Mouse (Mus musculus) liver, embryonic 14.5 days (tissue): ENCODE results near the gene Myo1c. TPM values are rescaled to one million over a fixed set of nuclear protein-coding genes. Genes with fewer than 3 reads are reported as not detected.

Experiments
- ATAC-seq: fragments of 200-750 bp; cut with Nextera tagmentation; 2 replicates; pipeline ENCODE4 v1.8.0; 2017; ENCODE audit warnings: moderate number of reproducible peaks, mild to moderate bottlenecking, moderate library complexity; ENCODE audit not compliant: insufficient read depth
- DNase-seq, 3 experiments: peaks; one replicate each; pipeline ENCODE4 v3.0.0-alpha.2; 2012 to 2013; ENCODE audit warnings: low read depth in 3 of 3, low spot score in 3 of 3
- H3K27ac ChIP-seq: fragments of 300-500 bp; sonication (generic); 2 replicates; pipeline ENCODE4 v1.5.1; 2014; ENCODE audit warnings: moderate library complexity, mild to moderate bottlenecking, control low read depth, inconsistent platforms
- H3K27me3 ChIP-seq: fragments of 300-500 bp; sonication (generic); 2 replicates; pipeline ENCODE4 v1.6.1; 2014; ENCODE audit warnings: mild to moderate bottlenecking, low read length, moderate library complexity; ENCODE audit not compliant: control insufficient read depth, insufficient read depth
- H3K36me3 ChIP-seq: fragments of 300-500 bp; sonication (generic); replicated peaks from 2 replicates; pipeline ENCODE4 v1.6.1; 2014; ENCODE audit warnings: low read depth; ENCODE audit not compliant: control insufficient read depth, insufficient read depth
- H3K4me1 ChIP-seq, 2 experiments: fragments of 200-500 bp in 1 of 2; fragments of 300-500 bp in 1 of 2; sonication (generic) in 1 of 2; replicated peaks; 2 replicates each; pipeline ENCODE4 v1.6.1; 2012 to 2014; ENCODE audit warnings: antibody characterized with exemption in 1 of 2, inconsistent platforms in 1 of 2, low read length in 1 of 2; ENCODE audit not compliant: control insufficient read depth in 2 of 2, insufficient read depth in 2 of 2
- H3K4me2 ChIP-seq: fragments of 300-500 bp; sonication (generic); 2 replicates; pipeline ENCODE4 v1.6.1; 2014; ENCODE audit warnings: low read depth, mild to moderate bottlenecking, control low read depth, moderate library complexity
- H3K4me3 ChIP-seq, 2 experiments: fragments of 200-500 bp in 1 of 2; fragments of 300-500 bp in 1 of 2; sonication (generic) in 1 of 2; 2 replicates each; pipeline ENCODE4 v1.5.1; 2012 to 2014; ENCODE audit warnings: low read depth in 2 of 2, low read length in 2 of 2, mild to moderate bottlenecking in 2 of 2, control low read depth in 1 of 2, inconsistent platforms in 1 of 2, moderate library complexity in 1 of 2; ENCODE audit not compliant: insufficient read depth in 1 of 2
- H3K9ac ChIP-seq: fragments of 300-500 bp; sonication (generic); replicated peaks from 2 replicates; pipeline ENCODE4 v1.6.1; 2014; ENCODE audit warnings: mild to moderate bottlenecking, control low read depth, moderate library complexity
- H3K9me3 ChIP-seq: fragments of 300-500 bp; sonication (generic); 2 replicates; pipeline ENCODE4 v1.6.1; 2016; ENCODE audit warnings: low read length, mixed read lengths; ENCODE audit not compliant: control insufficient read depth
- CTCF ChIP-seq: IDR thresholded peaks from 2 replicates; pipeline ENCODE4 v1.5.1; 2016; ENCODE audit warnings: antibody characterized with exemption, low read depth, control low read depth
- EP300 ChIP-seq: IDR thresholded peaks from 2 replicates; pipeline ENCODE4 v1.6.1; 2016; ENCODE audit warnings: antibody characterized with exemption, low read depth
- WGBS: fragments of 180-500 bp; shearing (Covaris S2); extraction: QIAGEN DNeasy Blood & Tissue Kit; methylation state at CpG from one replicate; pipeline ENCODE4 v1.1.7; 2014; ENCODE audit not compliant: insufficient replicate concordance; 5-methylcytosine and 5-hydroxymethylcytosine counted together
- polyA plus RNA-seq, 2 experiments: library from polyadenylated mRNA; depleted of rRNA in 1 of 2; stranded (reverse) in 1 of 2; unstranded in 1 of 2; fragments of >200 nt; fragmentation: Nextera tagmentation in 1 of 2; extraction: Ambion mirVana in 1 of 2; gene quantifications; 2 replicates each; pipeline versions ENCODE4 v1.2.1 to v1.2.3; 2012 to 2014

Gene Myo1c
- polyA plus RNA-seq, 2 experiments: 12.6 to 14.4 TPM

- TF ChIP-seq CTCF (no peak), EP300 (no peak)
Observed at GRCm38 (mm10) chr11:75668621-75669020, 18.3 kb downstream of the Myo1c start.

GRCm38 (mm10) chr11:75669176-75669852 is 19.0 kb downstream of the Myo1c start:
- no peak overlapping the region for H3K4me3 ChIP-seq
- ATAC-seq (no peak), DNase-seq (no peak)
- H3K36me3 ChIP-seq: peaks cover 33% of the 10 kb centered on the region
- H3K27ac ChIP-seq: no peak overlapping the region
- no peaks in the 10 kb centered on the region for H3K9me3 ChIP-seq
- H3K4me2 ChIP-seq: no peak overlapping the region
- H3K27me3 ChIP-seq: no peaks in the 10 kb centered on the region
- no peak overlapping the region for H3K9ac ChIP-seq
- WGBS: 74% methylated on average over 11 of the region's 11 CpGs
- TF ChIP-seq EP300: no peak
- TF ChIP-seq CTCF: no peak
- no peaks in the 10 kb centered on the region for H3K4me1 ChIP-seq

More at GRCm38 (mm10) chr11:75668621-75669020, 18.3 kb downstream of the Myo1c start:
- Histone ChIP-seq H3K27ac (no peak overlapping the region), H3K4me2 (no peak overlapping the region), H3K4me1 (no peaks in the 10 kb centered on the region), H3K4me3 (no peak overlapping the region), H3K9me3 (no peaks in the 10 kb centered on the region), H3K27me3 (no peaks in the 10 kb centered on the region), H3K9ac (no peak overlapping the region), H3K36me3 (peaks cover 33% of the 10 kb centered on the region)
- DNase-seq: no peak
- no peak for ATAC-seq
- 55% methylated on average over 3 of the region's 3 CpGs for WGBS

GRCm38 (mm10) chr11:75669853-75670200 is 19.5 kb downstream of the Myo1c start:
- ATAC-seq: no peak
- no peak overlapping the region for H3K27ac ChIP-seq
- TF ChIP-seq CTCF: no peak
- TF ChIP-seq EP300: no peak
- H3K9me3 ChIP-seq: no peaks in the 10 kb centered on the region
- H3K4me2 ChIP-seq: no peak overlapping the region
- no peak for DNase-seq
- no peak overlapping the region for H3K9ac ChIP-seq
- peaks cover 33% of the 10 kb centered on the region for H3K36me3 ChIP-seq
- no peaks in the 10 kb centered on the region for H3K27me3 ChIP-seq
- H3K4me1 ChIP-seq: no peaks in the 10 kb centered on the region
- H3K4me3 ChIP-seq: no peak overlapping the region
- 64% methylated on average over 12 of the region's 12 CpGs for WGBS

- TF ChIP-seq CTCF: no peak
- no peak for TF ChIP-seq EP300
- Histone ChIP-seq H3K4me2 (no peak overlapping the region), H3K9me3 (no peaks in the 10 kb centered on the region), H3K27ac (no peak overlapping the region), H3K27me3 (no peaks in the 10 kb centered on the region), H3K36me3 (peaks cover 21% of the 10 kb centered on the region), H3K9ac (no peak overlapping the region), H3K4me3 (no peak overlapping the region), H3K4me1 (no peaks in the 10 kb centered on the region)
- DNase-seq: no peak
- no peak for ATAC-seq
- WGBS: 79% methylated on average over 22 of the region's 22 CpGs
Observed at GRCm38 (mm10) chr11:75671426-75672180, 21.3 kb downstream of the Myo1c start.

- no peak for ATAC-seq
- Histone ChIP-seq H3K27ac (no peak overlapping the region), H3K4me1 (peaks cover 8 to 11% of the 10 kb centered on the region in 2 experiments), H3K9me3 (no peaks in the 10 kb centered on the region), H3K4me3 (no peak overlapping the region), H3K4me2 (no peak overlapping the region), H3K36me3 (peaks cover 19% of the 10 kb centered on the region), H3K9ac (no peak overlapping the region), H3K27me3 (no peaks in the 10 kb centered on the region)
- TF ChIP-seq CTCF: no peak
- no peak for TF ChIP-seq EP300
- 77% methylated on average over 5 of the region's 5 CpGs for WGBS
- DNase-seq: no peak
Observed at GRCm38 (mm10) chr11:75673411-75673810, 23.1 kb downstream of the Myo1c start.
